Mouse (Mus musculus): Measurements from ENCODE around the gene Cactin. TPM values are rescaled to one million over a fixed set of nuclear protein-coding genes. Genes with fewer than 3 reads are reported as not detected.

Gene Cactin
- polyA plus RNA-seq, 1 experiment = 18.2 TPM

GRCm38 (mm10) chr10:81323791-81324530, 3.1 kb downstream of the Cactin start:
- H3K27ac ChIP-seq (ENCODE audit: insufficient read depth, low read depth, low read length) = no peak overlapping the region
- H3K4me1 ChIP-seq (ENCODE audit: control insufficient read depth, insufficient read depth, low read length) = peaks cover 1% of the 10 kb centered on the region
- TF ChIP-seq POLR2A (IDR thresholded peaks at IDR 0.05; ENCODE audit: borderline replicate concordance, low read depth, low read length) (no peak), CTCF (IDR thresholded peaks at IDR 0.05; ENCODE audit: low read depth, low read length) (no peak)
- no peak overlapping the region for H3K4me3 ChIP-seq (ENCODE audit: insufficient read depth, low read length)

- no peak overlapping the region for H3K4me3 ChIP-seq (ENCODE audit: insufficient read depth, low read length)
- H3K27ac ChIP-seq (ENCODE audit: insufficient read depth, low read depth, low read length) = no peak overlapping the region
- H3K4me1 ChIP-seq (ENCODE audit: control insufficient read depth, insufficient read depth, low read length) = no peaks in the 10 kb centered on the region
- TF ChIP-seq CTCF (IDR thresholded peaks at IDR 0.05; ENCODE audit: low read depth, low read length) (no peak), POLR2A (IDR thresholded peaks at IDR 0.05; ENCODE audit: borderline replicate concordance, low read depth, low read length) (no peak)
Observed at GRCm38 (mm10) chr10:81325176-81325575, 4.3 kb downstream of the Cactin start.

DNA sequence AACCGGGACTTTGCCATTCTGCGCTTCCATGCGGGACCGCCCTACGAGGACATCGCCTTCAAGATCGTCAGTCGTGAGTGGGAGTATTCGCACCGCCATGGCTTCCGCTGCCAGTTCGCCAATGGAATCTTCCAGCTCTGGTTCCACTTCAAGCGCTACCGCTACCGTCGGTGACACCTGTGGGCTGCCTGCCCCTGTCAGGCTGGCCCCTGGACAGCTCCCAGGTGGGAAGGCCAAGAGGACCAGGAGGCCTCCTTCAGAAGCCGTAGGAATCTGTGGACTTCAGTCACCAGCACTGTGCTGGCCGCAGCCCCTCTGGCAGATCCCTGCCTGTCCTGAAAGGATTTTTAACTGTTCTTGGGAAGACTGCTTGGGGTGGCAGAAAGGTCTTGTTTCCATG, 4.9 kb downstream of the Cactin start:
- Histone ChIP-seq H3K4me3 (ENCODE audit: insufficient read depth, low read length) (no peak overlapping the region), H3K27ac (ENCODE audit: insufficient read depth, low read depth, low read length) (no peak overlapping the region)
- TF ChIP-seq POLR2A (IDR thresholded peaks at IDR 0.05; ENCODE audit: borderline replicate concordance, low read depth, low read length) (no peak), CTCF (IDR thresholded peaks at IDR 0.05; ENCODE audit: low read depth, low read length) (no peak)

GRCm38 (mm10) chr10:81326858-81327257, 6.0 kb downstream of the Cactin start:
- no peak for TF ChIP-seq CTCF (IDR thresholded peaks at IDR 0.05; ENCODE audit: low read depth, low read length)
- no peak for TF ChIP-seq POLR2A (IDR thresholded peaks at IDR 0.05; ENCODE audit: borderline replicate concordance, low read depth, low read length)
- no peak overlapping the region for H3K27ac ChIP-seq (ENCODE audit: insufficient read depth, low read depth, low read length)
- peaks cover 2% of the 10 kb centered on the region for H3K4me1 ChIP-seq (ENCODE audit: control insufficient read depth, insufficient read depth, low read length)
- no peak overlapping the region for H3K4me3 ChIP-seq (ENCODE audit: insufficient read depth, low read length)

More for the DNA sequence above, 4.9 kb downstream of the Cactin start:
- H3K4me1 ChIP-seq (ENCODE audit: control insufficient read depth, insufficient read depth, low read length) = no peaks in the 10 kb centered on the region

- TF ChIP-seq POLR2A (IDR thresholded peaks at IDR 0.05; ENCODE audit: borderline replicate concordance, low read depth, low read length) (no peak), CTCF (IDR thresholded peaks at IDR 0.05; ENCODE audit: low read depth, low read length) (no peak)
- no peak overlapping the region for H3K27ac ChIP-seq (ENCODE audit: insufficient read depth, low read depth, low read length)
- H3K4me3 ChIP-seq (ENCODE audit: insufficient read depth, low read length) = no peak overlapping the region
- H3K4me1 ChIP-seq (ENCODE audit: control insufficient read depth, insufficient read depth, low read length) = peaks cover 3% of the 10 kb centered on the region
Observed at GRCm38 (mm10) chr10:81327959-81328358, 7.1 kb downstream of the Cactin start.

DNA sequence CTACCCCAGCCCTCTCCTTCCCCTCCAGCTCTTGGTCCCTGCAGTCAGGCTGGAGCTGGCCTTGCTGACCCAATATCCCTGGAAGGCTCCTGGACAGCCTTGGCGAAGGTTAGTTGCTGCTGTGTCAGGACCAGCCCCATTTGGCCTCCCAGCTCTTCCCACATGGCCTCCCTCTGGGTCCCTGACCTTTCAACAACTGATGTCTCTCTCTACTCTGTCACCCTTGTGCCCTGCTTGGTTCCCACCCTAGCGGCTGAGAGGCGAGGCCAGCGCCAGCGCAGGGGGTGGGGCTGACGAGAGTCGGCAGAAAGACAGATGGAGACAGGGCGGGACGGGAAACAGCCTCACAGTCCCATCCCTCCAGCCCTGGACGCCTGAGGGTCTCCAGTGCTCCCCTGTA, 7.5 kb downstream of the Cactin start, which contains the start of gene Tbxa2r:
Gene Tbxa2r, plus strand, starts transcription at position 346 of the 400 bp plus-strand sequence.
- TF ChIP-seq POLR2A (IDR thresholded peaks at IDR 0.05; ENCODE audit: borderline replicate concordance, low read depth, low read length) = no peak
- no peak for TF ChIP-seq CTCF (IDR thresholded peaks at IDR 0.05; ENCODE audit: low read depth, low read length)
- no peak within 1 kb of the TSS for H3K27ac ChIP-seq (ENCODE audit: insufficient read depth, low read depth, low read length)

DNA sequence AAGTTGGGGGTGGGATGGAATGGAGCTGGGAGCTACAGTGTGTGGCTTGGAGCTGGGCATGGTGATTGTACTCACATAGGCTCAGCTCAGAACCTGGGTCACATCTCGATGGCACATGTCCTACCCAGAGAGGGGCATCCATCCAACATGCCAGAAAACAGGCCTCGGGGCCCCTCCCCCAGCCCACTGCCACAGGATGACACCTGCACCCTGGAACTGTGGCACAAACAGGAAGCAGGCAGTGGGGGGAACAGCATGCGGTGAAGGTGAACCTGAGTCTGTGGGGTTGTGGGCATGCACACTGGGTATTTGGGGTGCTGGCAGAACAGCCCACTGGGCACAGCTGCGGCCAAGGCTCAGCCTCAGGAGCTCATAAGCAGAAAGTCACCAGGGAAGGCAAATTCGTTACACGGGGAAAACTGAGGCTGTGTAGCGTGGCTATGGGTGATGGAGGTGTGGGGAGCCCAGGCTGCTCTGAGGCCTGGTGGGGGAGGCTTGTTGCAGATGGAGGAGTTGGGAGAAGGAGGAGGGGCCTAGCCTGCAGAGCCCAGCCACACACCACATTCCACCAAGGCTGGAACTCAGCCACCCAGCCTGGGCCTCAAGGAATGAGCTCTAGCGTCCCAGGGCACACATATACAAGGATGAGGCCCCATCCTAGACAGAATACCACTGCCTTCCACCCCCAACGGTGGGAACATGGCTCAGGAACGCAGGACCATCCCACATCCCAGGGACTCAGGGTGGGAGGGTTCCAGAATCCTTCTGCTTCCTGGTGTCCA, 8.5 kb downstream of the Cactin start:
- Histone ChIP-seq H3K27ac (ENCODE audit: insufficient read depth, low read depth, low read length) (no peak overlapping the region), H3K4me3 (ENCODE audit: insufficient read depth, low read length) (no peak overlapping the region), H3K4me1 (ENCODE audit: control insufficient read depth, insufficient read depth, low read length) (peaks cover 3% of the 10 kb centered on the region)
- TF ChIP-seq POLR2A (IDR thresholded peaks at IDR 0.05; ENCODE audit: borderline replicate concordance, low read depth, low read length) (no peak), CTCF (IDR thresholded peaks at IDR 0.05; ENCODE audit: low read depth, low read length) (no peak)

More for the DNA sequence above, 7.5 kb downstream of the Cactin start, which contains the start of gene Tbxa2r:
- Histone ChIP-seq H3K4me3 (ENCODE audit: insufficient read depth, low read length) (no peak within 1 kb of the TSS), H3K4me1 (ENCODE audit: control insufficient read depth, insufficient read depth, low read length) (peaks cover 3% of the 10 kb centered on the region)

DNA sequence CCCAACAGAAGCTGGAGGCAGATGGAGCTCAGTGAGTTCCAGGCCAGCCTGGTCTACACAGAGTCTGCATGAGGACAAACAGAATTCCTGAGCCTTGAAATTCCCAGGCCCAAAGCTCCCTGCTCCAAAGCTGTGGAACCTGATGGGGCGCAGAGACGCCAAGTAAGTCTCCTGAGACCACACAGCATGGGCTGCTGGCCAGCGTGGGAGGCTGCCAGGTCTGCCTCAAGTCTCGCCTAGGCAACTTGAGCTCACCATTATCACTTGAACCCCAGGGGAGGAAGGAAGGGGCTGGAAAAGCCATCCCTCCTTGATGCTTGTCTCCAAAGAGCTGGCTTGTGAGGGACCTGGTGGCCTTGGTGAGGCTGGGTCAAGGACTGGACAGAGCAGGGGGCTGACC, 9.1 kb downstream of the Cactin start:
- no peak for TF ChIP-seq CTCF (IDR thresholded peaks at IDR 0.05; ENCODE audit: low read depth, low read length)
- TF ChIP-seq POLR2A (IDR thresholded peaks at IDR 0.05; ENCODE audit: borderline replicate concordance, low read depth, low read length) = no peak
- no peak overlapping the region for H3K4me3 ChIP-seq (ENCODE audit: insufficient read depth, low read length)
- peaks cover 3% of the 10 kb centered on the region for H3K4me1 ChIP-seq (ENCODE audit: control insufficient read depth, insufficient read depth, low read length)
- H3K27ac ChIP-seq (ENCODE audit: insufficient read depth, low read depth, low read length) = no peak overlapping the region

DNA sequence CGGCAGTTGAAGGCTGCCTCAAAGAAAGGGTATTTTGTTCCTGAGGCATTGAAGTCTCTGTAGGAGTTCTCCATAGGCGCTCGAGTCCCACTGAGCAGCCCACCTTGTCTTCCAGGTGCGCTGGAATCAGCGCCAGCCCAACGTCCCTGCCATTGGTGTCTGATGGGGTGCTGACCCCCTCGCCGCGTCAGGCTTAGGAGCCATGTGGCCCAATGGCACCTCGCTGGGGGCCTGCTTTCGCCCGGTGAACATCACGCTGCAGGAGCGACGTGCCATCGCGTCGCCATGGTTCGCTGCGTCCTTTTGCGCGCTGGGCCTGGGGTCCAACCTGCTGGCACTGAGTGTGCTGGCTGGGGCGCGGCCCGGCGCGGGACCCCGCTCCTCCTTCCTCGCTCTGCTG, 11.4 kb downstream of the Cactin start:
- no peak overlapping the region for H3K27ac ChIP-seq (ENCODE audit: insufficient read depth, low read depth, low read length)
- TF ChIP-seq CTCF (IDR thresholded peaks at IDR 0.05; ENCODE audit: low read depth, low read length) = no peak
- no peak for TF ChIP-seq POLR2A (IDR thresholded peaks at IDR 0.05; ENCODE audit: borderline replicate concordance, low read depth, low read length)
- no peak overlapping the region for H3K4me3 ChIP-seq (ENCODE audit: insufficient read depth, low read length)
- peaks cover 3% of the 10 kb centered on the region for H3K4me1 ChIP-seq (ENCODE audit: control insufficient read depth, insufficient read depth, low read length)

GRCm38 (mm10) chr10:81334324-81334723, 13.4 kb downstream of the Cactin start:
- Histone ChIP-seq H3K4me3 (ENCODE audit: insufficient read depth, low read length) (no peak overlapping the region), H3K27ac (ENCODE audit: insufficient read depth, low read depth, low read length) (no peak overlapping the region), H3K4me1 (ENCODE audit: control insufficient read depth, insufficient read depth, low read length) (peaks cover 3% of the 10 kb centered on the region)
- TF ChIP-seq POLR2A (IDR thresholded peaks at IDR 0.05; ENCODE audit: borderline replicate concordance, low read depth, low read length) (no peak), CTCF (IDR thresholded peaks at IDR 0.05; ENCODE audit: low read depth, low read length) (no peak)

Data from bone marrow macrophage, adult 2 months (primary cell).